Mouse (Mus musculus) midbrain, embryonic 13.5 days (tissue): ENCODE measurements at regions not wholly inside any gene's neighbourhood (a gene's known extent, or its start where the extent isn't known, plus 50 kb on each side); places are given as distances from the start of the nearest gene placed in this dataset.
A peak's percentile ranks its signal among the peaks of the same experiment; 100 is the strongest.

Experiments
- ATAC-seq: fragments of 200-750 bp; cut with Nextera tagmentation; 2 replicates; pipeline ENCODE4 v1.8.0; 2017; ENCODE audit warnings: mild to moderate bottlenecking, moderate TSS enrichment, moderate library complexity
- H3K27ac ChIP-seq: fragments of 300-500 bp; sonication (generic); 2 replicates; pipeline ENCODE4 v1.5.1; 2015; ENCODE audit warnings: inconsistent platforms, mild to moderate bottlenecking, moderate library complexity
- H3K27me3 ChIP-seq: fragments of 300-500 bp; sonication (generic); 2 replicates; pipeline ENCODE4 v1.6.1; 2015; ENCODE audit warnings: mild to moderate bottlenecking, inconsistent platforms
- H3K36me3 ChIP-seq: fragments of 300-500 bp; sonication (generic); 2 replicates; pipeline ENCODE4 v1.6.1; 2015; ENCODE audit warnings: mild to moderate bottlenecking, inconsistent platforms
- H3K4me1 ChIP-seq: fragments of 300-500 bp; sonication (generic); replicated peaks from 2 replicates; pipeline ENCODE4 v1.6.1; 2015; ENCODE audit warnings: inconsistent platforms
- H3K4me2 ChIP-seq: fragments of 300-500 bp; sonication (generic); replicated peaks from 2 replicates; pipeline ENCODE4 v1.6.1; 2015; ENCODE audit warnings: moderate library complexity, mild to moderate bottlenecking, inconsistent platforms
- H3K4me3 ChIP-seq: fragments of 300-500 bp; sonication (generic); replicated peaks from 2 replicates; pipeline ENCODE4 v1.5.1; 2015; ENCODE audit warnings: mild to moderate bottlenecking, inconsistent platforms
- H3K9ac ChIP-seq: fragments of 300-500 bp; sonication (generic); replicated peaks from 2 replicates; pipeline ENCODE4 v1.6.1; 2015; ENCODE audit warnings: mild to moderate bottlenecking, inconsistent platforms
- H3K9me3 ChIP-seq: fragments of 300-500 bp; sonication (generic); 2 replicates; pipeline ENCODE4 v1.6.1; 2016; ENCODE audit warnings: mild to moderate bottlenecking, inconsistent platforms
- WGBS: fragments of 180-500 bp; shearing (Covaris S2); methylation state at CpG from one replicate; pipeline ENCODE4 v1.1.7; 2015; 5-methylcytosine and 5-hydroxymethylcytosine counted together

- Histone ChIP-seq H3K36me3 (no peaks in the 10 kb centered on the region), H3K4me2 (no peak overlapping the region), H3K27ac (no peak overlapping the region), H3K4me3 (no peak overlapping the region), H3K27me3 (no peaks in the 10 kb centered on the region), H3K9ac (no peak overlapping the region), H3K9me3 (peaks cover 4% of the 10 kb centered on the region; the same call in 1 of the 2 replicates), H3K4me1 (no peaks in the 10 kb centered on the region)
- no peak for ATAC-seq
- 95% methylated on average over 3 of the region's 3 CpGs for WGBS
These were observed 54.4 kb upstream of the Olfm4 start for GRCm38 (mm10) chr14:79929451-79929850.

- no peak overlapping the region for H3K9ac ChIP-seq
- no peak overlapping the region for H3K4me2 ChIP-seq
- no peaks in the 10 kb centered on the region for H3K27me3 ChIP-seq
- no peak overlapping the region for H3K4me3 ChIP-seq
- no peaks in the 10 kb centered on the region for H3K36me3 ChIP-seq
- peaks cover 4% of the 10 kb centered on the region; the same call in 1 of the 2 replicates for H3K9me3 ChIP-seq
- H3K27ac ChIP-seq = no peak overlapping the region
- 55% methylated on average over 1 of the region's 1 CpGs for WGBS
- no peak for ATAC-seq
- no peaks in the 10 kb centered on the region for H3K4me1 ChIP-seq
These were observed 56.7 kb upstream of the Olfm4 start for GRCm38 (mm10) chr14:79927161-79927560.

- WGBS = 74% methylated on average over 9 of the region's 9 CpGs
- Histone ChIP-seq H3K9me3 (no peaks in the 10 kb centered on the region), H3K4me1 (no peaks in the 10 kb centered on the region; the same call in 1 of the 2 replicates), H3K27me3 (0 out of 2 replicates have a peak, but pooled peaks cover 3% of the 10 kb centered on the region), H3K36me3 (no peaks in the 10 kb centered on the region), H3K4me2 (no peak overlapping the region), H3K27ac (no peak overlapping the region), H3K4me3 (no peak overlapping the region), H3K9ac (no peak overlapping the region)
- no peak for ATAC-seq
These were observed 66.7 kb upstream of the Olfm4 start for GRCm38 (mm10) chr14:79916960-79917848.

- no peak overlapping the region for H3K27ac ChIP-seq
These were observed 68.9 kb upstream of the Olfm4 start for GRCm38 (mm10) chr14:79914966-79915365.

GRCm38 (mm10) chr14:79913315-79913714 lies 70.6 kb upstream of the Olfm4 start:
- peak overlapping the region; percentile 56; the same call in 1 of the 2 replicates for H3K27ac ChIP-seq
- H3K4me1 ChIP-seq = peaks cover 13% of the 10 kb centered on the region
- H3K36me3 ChIP-seq = no peaks in the 10 kb centered on the region
- no peak overlapping the region for H3K4me3 ChIP-seq
- no peak for ATAC-seq
- H3K9ac ChIP-seq = no peak overlapping the region
- H3K27me3 ChIP-seq = peaks cover 17% of the 10 kb centered on the region
- H3K9me3 ChIP-seq = no peaks in the 10 kb centered on the region
- no peak overlapping the region for H3K4me2 ChIP-seq

More at GRCm38 (mm10) chr14:79914966-79915365, 68.9 kb upstream of the Olfm4 start:
- 78% methylated on average over 4 of the region's 4 CpGs for WGBS
- ATAC-seq = no peak
- Histone ChIP-seq H3K36me3 (no peaks in the 10 kb centered on the region), H3K4me3 (no peak overlapping the region), H3K4me2 (no peak overlapping the region), H3K27me3 (peaks cover 14% of the 10 kb centered on the region), H3K9ac (no peak overlapping the region), H3K9me3 (no peaks in the 10 kb centered on the region), H3K4me1 (peaks cover 2% of the 10 kb centered on the region)

- H3K4me3 ChIP-seq = no peak overlapping the region
- ATAC-seq = peak; percentile 51; the same call in 1 of the 2 replicates
- peaks cover 13% of the 10 kb centered on the region for H3K4me1 ChIP-seq
- H3K4me2 ChIP-seq = no peak overlapping the region
- no peaks in the 10 kb centered on the region for H3K36me3 ChIP-seq
- H3K9me3 ChIP-seq = no peaks in the 10 kb centered on the region
- no peak overlapping the region for H3K9ac ChIP-seq
- peaks cover 24% of the 10 kb centered on the region for H3K27me3 ChIP-seq
- H3K27ac ChIP-seq = no peak overlapping the region
- 28% methylated on average over 4 of the region's 4 CpGs for WGBS
These were observed 71.3 kb upstream of the Olfm4 start for GRCm38 (mm10) chr14:79912610-79913009.

- Histone ChIP-seq H3K27me3 (peaks cover 41% of the 10 kb centered on the region), H3K4me1 (peaks cover 19% of the 10 kb centered on the region), H3K27ac (no peak overlapping the region), H3K4me3 (no peak overlapping the region), H3K4me2 (no peak overlapping the region), H3K9ac (no peak overlapping the region), H3K9me3 (no peaks in the 10 kb centered on the region), H3K36me3 (no peaks in the 10 kb centered on the region)
- WGBS = 44% methylated on average over 4 of the region's 4 CpGs
- ATAC-seq = no peak
These were observed 76.1 kb upstream of the Olfm4 start for GRCm38 (mm10) chr14:79907761-79908160.

- no peaks in the 10 kb centered on the region for H3K9me3 ChIP-seq
- ATAC-seq = no peak
- WGBS = 43% methylated on average over 2 of the region's 2 CpGs
These were observed 78.3 kb upstream of the Olfm4 start for GRCm38 (mm10) chr14:79905574-79905973.

GRCm38 (mm10) chr14:79902355-79902754 lies 81.5 kb upstream of the Olfm4 start:
- Histone ChIP-seq H3K27ac (no peak overlapping the region), H3K27me3 (peaks cover 20% of the 10 kb centered on the region), H3K36me3 (no peaks in the 10 kb centered on the region), H3K9ac (no peak overlapping the region), H3K4me3 (no peak overlapping the region), H3K9me3 (no peaks in the 10 kb centered on the region), H3K4me2 (no peak overlapping the region), H3K4me1 (peaks cover 22% of the 10 kb centered on the region)
- peak; percentile 77 for ATAC-seq
- 17% methylated on average over 1 of the region's 1 CpGs for WGBS

More at GRCm38 (mm10) chr14:79905574-79905973, 78.3 kb upstream of the Olfm4 start:
- Histone ChIP-seq H3K4me2 (no peak overlapping the region), H3K4me1 (peaks cover 27% of the 10 kb centered on the region), H3K27me3 (peaks cover 29% of the 10 kb centered on the region), H3K9ac (no peak overlapping the region), H3K4me3 (no peak overlapping the region), H3K36me3 (no peaks in the 10 kb centered on the region), H3K27ac (no peak overlapping the region)

GRCm38 (mm10) chr14:79898240-79898639 lies 85.6 kb upstream of the Olfm4 start:
- no peak overlapping the region for H3K4me3 ChIP-seq
- H3K4me2 ChIP-seq = no peak overlapping the region
- no peak for ATAC-seq
- no peaks in the 10 kb centered on the region for H3K36me3 ChIP-seq
- no peaks in the 10 kb centered on the region for H3K9me3 ChIP-seq
- peaks cover 23% of the 10 kb centered on the region for H3K4me1 ChIP-seq
- WGBS = 12% methylated on average over 5 of the region's 5 CpGs
- no peak overlapping the region for H3K9ac ChIP-seq
- peaks cover 12% of the 10 kb centered on the region for H3K27me3 ChIP-seq
- H3K27ac ChIP-seq = no peak overlapping the region

GRCm38 (mm10) chr14:79893241-79893640 lies 90.6 kb upstream of the Olfm4 start:
- WGBS = 45% methylated on average over 4 of the region's 4 CpGs
- Histone ChIP-seq H3K4me1 (peaks cover 9% of the 10 kb centered on the region), H3K4me2 (no peak overlapping the region), H3K9me3 (no peaks in the 10 kb centered on the region), H3K27me3 (peaks cover 15% of the 10 kb centered on the region), H3K9ac (no peak overlapping the region), H3K36me3 (no peaks in the 10 kb centered on the region), H3K27ac (no peak overlapping the region), H3K4me3 (no peak overlapping the region)
- no peak for ATAC-seq

- Histone ChIP-seq H3K4me2 (no peak overlapping the region), H3K36me3 (no peaks in the 10 kb centered on the region), H3K27me3 (peaks cover 23% of the 10 kb centered on the region), H3K27ac (no peak overlapping the region), H3K9me3 (no peaks in the 10 kb centered on the region), H3K4me3 (no peak overlapping the region), H3K4me1 (peaks cover 5% of the 10 kb centered on the region; the same call in 1 of the 2 replicates), H3K9ac (no peak overlapping the region)
- no peak for ATAC-seq
- 86% methylated on average over 2 of the region's 2 CpGs for WGBS
These were observed 93.2 kb upstream of the Olfm4 start for GRCm38 (mm10) chr14:79890682-79891081.
